Comparison of ENCODE assay signal across 19 mouse cellular contexts in genomic region chr17:28272837-28273236, GRCm38 (mm10). TPM values are rescaled to one million over a fixed set of nuclear protein-coding genes. Genes with fewer than 3 reads are reported as not detected.
DNase-seq lines count a peak whose midpoint lies in the region; ATAC-seq and TF ChIP-seq lines count a peak whose summit lies in the region.
"Had no signal": no experiment of that assay in that cellular context is flagged by ENCODE, and none has a peak within 500 bp of the region (broad histone marks: within the 10 kb centered on the region; RNA-seq: fewer than 3 reads in every experiment).

No protein-coding gene starts in this region.

- H3K4me1 ChIP-seq in heart, embryonic 10.5 days = peaks cover 44% of the 10 kb centered on the region
- H3K4me1 ChIP-seq in limb, embryonic 15.5 days = peaks cover 29% of the 10 kb centered on the region
- H3K4me1 ChIP-seq in limb, embryonic 10.5 days = peaks cover 33% of the 10 kb centered on the region
- peaks cover 5% of the 10 kb centered on the region for H3K4me1 ChIP-seq in testis, adult 2 months (ENCODE audit: control insufficient read depth, insufficient read depth, low read length)
- H3K4me1 ChIP-seq: midbrain, embryonic 15.5 days had no signal

- no peak overlapping the region for H3K4me3 ChIP-seq in heart, embryonic 10.5 days
- H3K4me3 ChIP-seq in limb, embryonic 15.5 days = no peak overlapping the region
- no peak overlapping the region for H3K4me3 ChIP-seq in limb, embryonic 10.5 days
- H3K4me3 ChIP-seq in testis, adult 2 months (ENCODE audit: control insufficient read depth, low read depth, low read length) = peak overlapping the region; percentile 1
- H3K4me3 ChIP-seq: embryonic facial prominence, embryonic 13.5 days; heart, embryonic 12.5 days; midbrain, embryonic 15.5 days; myocyte had no signal

- ATAC-seq in limb, embryonic 15.5 days (ENCODE audit: insufficient number of reproducible peaks, low FRiP score, low TSS enrichment, low read depth) = no peak
- ATAC-seq: forebrain, embryonic 16.5 days; liver, postnatal 0 days; midbrain, embryonic 15.5 days had no signal

- H3K27ac ChIP-seq in heart, embryonic 10.5 days = peak overlapping the region; percentile 31
- peak overlapping the region; percentile 18; the same call in 1 of the 2 replicates for H3K27ac ChIP-seq in limb, embryonic 15.5 days
- no peak overlapping the region for H3K27ac ChIP-seq in limb, embryonic 10.5 days
- H3K27ac ChIP-seq in testis, adult 2 months (ENCODE audit: control insufficient read depth, insufficient read depth, low read depth, low read length) = no peak overlapping the region
- H3K27ac ChIP-seq: embryonic facial prominence, embryonic 13.5 days; midbrain, embryonic 15.5 days had no signal

- no peaks in the 10 kb centered on the region for H3K36me3 ChIP-seq in heart, embryonic 10.5 days
- no peaks in the 10 kb centered on the region for H3K36me3 ChIP-seq in limb, embryonic 15.5 days
- peaks cover 6% of the 10 kb centered on the region; the same call in 1 of the 2 replicates for H3K36me3 ChIP-seq in limb, embryonic 10.5 days
- H3K36me3 ChIP-seq in testis, adult 2 months (ENCODE audit: control insufficient read depth, insufficient read depth, low read length) = no peaks in the 10 kb centered on the region
- H3K36me3 ChIP-seq: embryonic facial prominence, embryonic 13.5 days; heart, embryonic 12.5 days; midbrain, embryonic 15.5 days had no signal

- no peaks in the 10 kb centered on the region for H3K9me3 ChIP-seq in heart, embryonic 10.5 days
- no peaks in the 10 kb centered on the region for H3K9me3 ChIP-seq in limb, embryonic 15.5 days
- no peaks in the 10 kb centered on the region for H3K9me3 ChIP-seq in limb, embryonic 10.5 days (replicated peaks)
- H3K9me3 ChIP-seq: embryonic facial prominence, embryonic 13.5 days; heart, embryonic 12.5 days; midbrain, embryonic 15.5 days had no signal

- no peak overlapping the region for H3K4me2 ChIP-seq in limb, embryonic 15.5 days
- H3K4me2 ChIP-seq: embryonic facial prominence, embryonic 13.5 days; heart, embryonic 12.5 days; midbrain, embryonic 15.5 days had no signal

- H3K9ac ChIP-seq in limb, embryonic 15.5 days = no peak overlapping the region
- H3K9ac ChIP-seq: embryonic facial prominence, embryonic 13.5 days; liver, postnatal 0 days; midbrain, embryonic 15.5 days had no signal

- TF ChIP-seq CTCF in testis, adult 2 months (IDR thresholded peaks at IDR 0.05; ENCODE audit: control insufficient read depth, insufficient read depth, insufficient replicate concordance, low read depth, low read length) = no peak

- no peaks in the 10 kb centered on the region for H3K27me3 ChIP-seq in heart, embryonic 10.5 days (ENCODE audit: insufficient read depth, poor library complexity, severe bottlenecking)
- H3K27me3 ChIP-seq in limb, embryonic 15.5 days = no peaks in the 10 kb centered on the region
- no peaks in the 10 kb centered on the region for H3K27me3 ChIP-seq in limb, embryonic 10.5 days (ENCODE audit: low read depth, poor library complexity, severe bottlenecking)
- no peaks in the 10 kb centered on the region for H3K27me3 ChIP-seq in testis, adult 2 months (ENCODE audit: control insufficient read depth, insufficient read depth, low read length)
- H3K27me3 ChIP-seq: CH12.LX; embryonic facial prominence, embryonic 13.5 days; heart, embryonic 12.5 days; midbrain, embryonic 15.5 days had no signal

- 31% methylated on average over 6 of the region's 6 CpGs for WGBS in heart, embryonic 10.5 days
- WGBS in limb, embryonic 15.5 days = 79% methylated on average over 6 of the region's 6 CpGs
- WGBS in limb, embryonic 10.5 days = 83% methylated on average over 6 of the region's 6 CpGs

- no peak for TF ChIP-seq POLR2A in testis, adult 2 months (IDR thresholded peaks at IDR 0.05; ENCODE audit: control insufficient read depth, low read depth, low read length)

- DNase-seq in heart, embryonic 10.5 days (ENCODE audit: low spot score) = no peak
- no peak for DNase-seq in heart, adult 18-20 months
- no peak for DNase-seq in limb, embryonic 10.5 days (ENCODE audit: low spot score)
- no peak for DNase-seq in testis, postnatal 14 days (ENCODE audit: low spot score)
- no peak for DNase-seq in Muller cell, postnatal 12 days (ENCODE audit: inconsistent ontology term)
- DNase-seq in thymus, postnatal 14 days = no peak
- DNase-seq: adrenal gland, postnatal 25 days; cerebellum, adult 11 months; heart, postnatal 4 days; liver, postnatal 0 days; right cerebral cortex, postnatal 14 days had no signal

RNA-seq across cellular contexts. Expression of gene Ppard, which starts 40.3 kb away (rescaled TPM):
- 0.87 and 1.2 TPM in 2 replicates for polyA plus RNA-seq in heart, embryonic 10.5 days (2016; fragmentation: Nextera tagmentation; extraction: Ambion mirVana)
- 10 to 100 TPM; 28.1 to 29.9 TPM for total RNA-seq in heart, adult 18-20 months (2021)
- 3.4 and 3.6 TPM in 2 replicates for polyA plus RNA-seq in limb, embryonic 15.5 days (2015; fragmentation: Nextera tagmentation; extraction: Ambion mirVana)
- 1.9 and 2.3 TPM in 2 replicates for polyA plus RNA-seq in limb, embryonic 10.5 days (2016; fragmentation: Nextera tagmentation; extraction: Ambion mirVana)
- 3.1 and 4.1 TPM in 2 replicates for polyA plus RNA-seq in testis, adult 2 months (2012; rRNA removed)

RNA-seq across cellular contexts. Expression of gene Fance, which starts 40.5 kb away (rescaled TPM):
- 25.8 and 30.6 TPM in 2 replicates for polyA plus RNA-seq in heart, embryonic 10.5 days (2016; fragmentation: Nextera tagmentation; extraction: Ambion mirVana)
- total RNA-seq in heart, adult 18-20 months (2021) = 10 to 100 TPM; 10.5 to 12.7 TPM
- polyA plus RNA-seq in limb, embryonic 15.5 days (2015; fragmentation: Nextera tagmentation; extraction: Ambion mirVana) = 30.6 and 33.9 TPM in 2 replicates
- 32.9 and 35.5 TPM in 2 replicates for polyA plus RNA-seq in limb, embryonic 10.5 days (2016; fragmentation: Nextera tagmentation; extraction: Ambion mirVana)
- 4.3 and 4.4 TPM in 2 replicates for polyA plus RNA-seq in testis, adult 2 months (2012; rRNA removed)

RNA-seq across cellular contexts. Expression of gene Rpl10a, which starts 55.4 kb away (rescaled TPM):
- polyA plus RNA-seq in heart, embryonic 10.5 days (2016; fragmentation: Nextera tagmentation; extraction: Ambion mirVana) = 345 and 365 TPM in 2 replicates
- total RNA-seq in heart, adult 18-20 months (2021) = 100 to 1,000 TPM; 422 to 438 TPM
- 509 and 665 TPM in 2 replicates for polyA plus RNA-seq in limb, embryonic 15.5 days (2015; fragmentation: Nextera tagmentation; extraction: Ambion mirVana)
- 502 and 576 TPM in 2 replicates for polyA plus RNA-seq in limb, embryonic 10.5 days (2016; fragmentation: Nextera tagmentation; extraction: Ambion mirVana)
- 444 and 603 TPM in 2 replicates for polyA plus RNA-seq in testis, adult 2 months (2012; rRNA removed)

Comparison
In these comparisons a context has a peak if more than half of its experiments do, and no peak if none do; other contexts are left out.
1. H3K27ac ChIP-seq: peak in heart, embryonic 10.5 days (single experiment) and limb, embryonic 15.5 days (single experiment); none in limb, embryonic 10.5 days (single experiment) and testis, adult 2 months (single experiment).